Mouse (Mus musculus) ES-E14 (cell line): ENCODE measurements around the gene Dapk2. TPM values are rescaled to one million over a fixed set of nuclear protein-coding genes. Genes with fewer than 3 reads are reported as not detected.
A peak's percentile ranks its signal among the peaks of the same experiment; 100 is the strongest.

Experiments used
- DNase-seq: peaks from one replicate; pipeline ENCODE4 v3.0.0-alpha.2; 2013; ENCODE audit warnings: low read depth, low spot score
- H3K27ac ChIP-seq: 2 replicates; pipeline ENCODE4 v1.5.1; 2012; ENCODE audit warnings: low read depth, mild to moderate bottlenecking, low read length, moderate library complexity, mixed read lengths; ENCODE audit not compliant: poor library complexity, insufficient read depth, severe bottlenecking
- H3K36me3 ChIP-seq: 2 replicates; pipeline ENCODE4 v1.6.1; 2012; ENCODE audit warnings: mild to moderate bottlenecking, low read length, moderate library complexity, mixed read lengths; ENCODE audit not compliant: control insufficient read depth, poor library complexity, insufficient read depth, severe bottlenecking
- H3K4me1 ChIP-seq, 2 experiments: fragments of 150-350 bp in 1 of 2; sonication (generic) in 1 of 2; 2 replicates each; pipeline ENCODE4 v1.6.1; 2012; ENCODE audit warnings: low read length in 2 of 2, mild to moderate bottlenecking in 1 of 2, mixed read lengths in 1 of 2; ENCODE audit not compliant: control insufficient read depth in 2 of 2, insufficient read depth in 2 of 2, poor library complexity in 1 of 2
- H3K4me3 ChIP-seq, 2 experiments: fragments of 150-350 bp in 1 of 2; sonication (generic) in 1 of 2; 2 replicates each; pipeline ENCODE4 v1.5.1; 2012; ENCODE audit warnings: low read length in 2 of 2, low read depth in 1 of 2, mild to moderate bottlenecking in 1 of 2, mixed read lengths in 1 of 2; ENCODE audit not compliant: insufficient read depth in 1 of 2, poor library complexity in 1 of 2, severe bottlenecking in 1 of 2
- H3K9ac ChIP-seq: 2 replicates; pipeline ENCODE4 v1.6.1; 2012; ENCODE audit warnings: low read depth, mild to moderate bottlenecking, low read length, mixed read lengths; ENCODE audit not compliant: poor library complexity, insufficient read depth, severe bottlenecking
- H3K9me3 ChIP-seq: fragments of 150-350 bp; sonication (generic); 2 replicates; pipeline ENCODE4 v1.6.1; 2012; ENCODE audit warnings: low read depth, mild to moderate bottlenecking, low read length; ENCODE audit not compliant: control insufficient read depth, insufficient read depth
- CHD2 ChIP-seq: IDR thresholded peaks from 2 replicates; pipeline ENCODE4 v1.6.1; 2014; ENCODE audit warnings: mild to moderate bottlenecking, low read depth, low read length, inconsistent platforms
- HCFC1 ChIP-seq: IDR thresholded peaks from 2 replicates; pipeline ENCODE4 v1.6.1; 2012; ENCODE audit warnings: low read length, inconsistent platforms, borderline replicate concordance; ENCODE audit not compliant: insufficient read depth
- MAFK ChIP-seq: IDR thresholded peaks from 2 replicates; pipeline ENCODE4 v1.6.1; 2014; ENCODE audit warnings: mild to moderate bottlenecking, low read depth, low read length, inconsistent platforms; ENCODE audit not compliant: insufficient read depth
- ZC3H11A ChIP-seq: IDR thresholded peaks from 2 replicates; pipeline ENCODE4 v1.6.1; 2012; ENCODE audit warnings: low read depth, mild to moderate bottlenecking, inconsistent platforms, low read length, borderline replicate concordance
- ZNF384 ChIP-seq: IDR thresholded peaks from 2 replicates; pipeline ENCODE4 v1.6.1; 2012; ENCODE audit warnings: low read depth, low read length, inconsistent platforms
- in situ Hi-C, 2 experiments: fragments of 600-800 bp; cut with MboI; formaldehyde crosslinking; loops; one replicate each; pipeline ENCODE4 v1.15.1; 2025; ENCODE audit warnings: low sequenced_read_pairs in 2 of 2, inconsistent platforms in 1 of 2; ENCODE audit not compliant: unreplicated experiment in 2 of 2
- total RNA-seq: library from RNA; depleted of rRNA; stranded (reverse); fragments of 300-350 nt; gene quantifications from 2 replicates; pipeline ENCODE4 v1.2.3, GENCODE M21; 2012

Dapk2 gene
- total RNA-seq, 1 experiment, result 1.2 TPM

DNA sequence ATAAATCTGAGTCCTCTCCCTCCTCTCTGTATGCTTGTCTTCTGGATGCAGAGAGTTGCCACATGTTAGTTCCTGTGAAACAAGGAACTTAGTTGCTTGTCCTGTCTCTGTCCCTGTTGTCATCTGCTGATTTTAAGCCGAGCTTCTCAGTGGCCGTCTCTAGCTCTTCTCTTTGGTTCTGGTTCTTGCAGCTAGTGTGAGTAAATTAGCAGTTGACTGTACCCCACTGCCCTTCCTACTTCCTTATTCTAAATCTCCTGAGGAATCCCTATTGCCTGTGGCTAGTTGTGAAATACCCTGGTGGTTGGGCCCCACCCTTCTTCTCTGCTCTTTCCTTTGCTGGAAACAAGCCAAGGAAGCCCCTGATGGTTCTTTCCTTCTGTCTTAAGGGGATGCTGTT, 26.6 kb upstream of the Dapk2 start:
- H3K4me3 ChIP-seq, result no peak overlapping the region
- no peaks in the 10 kb centered on the region for H3K9me3 ChIP-seq
- in situ Hi-C loops, result no loop called here
- no peak overlapping the region for H3K27ac ChIP-seq
- no peak for DNase-seq
- no peak overlapping the region for H3K9ac ChIP-seq
- TF ChIP-seq MAFK (no peak), HCFC1 (no peak), ZNF384 (no peak), CHD2 (no peak), ZC3H11A (no peak)
- peaks cover 8% of the 10 kb centered on the region for H3K36me3 ChIP-seq
- no peaks in the 10 kb centered on the region for H3K4me1 ChIP-seq

DNA sequence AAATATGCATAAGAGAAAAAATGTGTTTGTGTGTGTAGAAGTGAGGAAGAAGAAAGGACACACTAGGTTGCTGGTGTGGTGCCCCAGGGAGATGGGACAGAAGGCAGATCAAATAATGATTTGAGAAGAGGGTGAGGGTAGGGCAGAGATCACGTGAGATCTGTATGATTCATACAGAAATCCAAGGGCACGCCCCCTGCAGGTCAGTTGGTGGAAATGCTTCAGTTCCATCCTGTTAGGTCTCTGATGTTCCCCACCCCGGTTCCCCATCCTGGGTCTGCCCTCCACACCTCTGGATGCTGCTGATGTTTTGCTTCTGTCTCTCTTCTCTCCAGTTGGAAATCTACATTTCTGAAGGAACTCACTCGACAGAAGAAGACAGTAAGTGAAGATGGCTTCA, 22.1 kb upstream of the Dapk2 start:
- no peak overlapping the region for H3K27ac ChIP-seq
- no peak for DNase-seq

DNA sequence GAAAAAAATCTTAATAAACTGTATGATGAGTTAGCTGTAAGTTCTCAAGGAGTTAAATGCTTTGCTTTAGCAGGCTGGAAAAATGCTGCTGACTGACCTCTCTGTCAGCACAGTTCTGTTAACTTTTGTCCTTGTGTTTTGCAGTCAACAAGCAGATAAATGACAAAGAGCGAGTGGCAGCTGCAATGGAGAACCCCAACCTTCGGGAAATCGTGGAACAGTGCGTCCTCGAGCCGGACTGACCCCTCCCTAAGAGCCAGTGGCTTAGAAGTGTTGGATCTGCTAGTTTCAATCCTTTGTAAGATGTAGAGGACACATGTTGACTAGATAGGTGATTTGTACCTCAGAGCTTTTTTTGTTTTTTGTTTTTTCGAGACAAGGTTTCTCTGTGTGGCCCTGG, 19.8 kb upstream of the Dapk2 start:
- Histone ChIP-seq H3K9me3 (no peaks in the 10 kb centered on the region), H3K9ac (no peak overlapping the region), H3K4me3 (no peak overlapping the region), H3K4me1 (no peaks in the 10 kb centered on the region), H3K36me3 (peaks cover 20% of the 10 kb centered on the region), H3K27ac (no peak overlapping the region)
- in situ Hi-C loops, result no loop called here
- no peak for TF ChIP-seq HCFC1
- no peak for TF ChIP-seq ZNF384
- TF ChIP-seq ZC3H11A, result no peak
- TF ChIP-seq CHD2, result no peak
- no peak for TF ChIP-seq MAFK
- DNase-seq, result no peak

More for the DNA sequence above, 22.1 kb upstream of the Dapk2 start:
- in situ Hi-C loops, result no loop called here
- no peak for TF ChIP-seq MAFK
- TF ChIP-seq ZC3H11A, result no peak
- no peak for TF ChIP-seq ZNF384
- TF ChIP-seq HCFC1, result no peak
- TF ChIP-seq CHD2, result no peak
- Histone ChIP-seq H3K4me1 (no peaks in the 10 kb centered on the region), H3K4me3 (no peak overlapping the region), H3K36me3 (peaks cover 22% of the 10 kb centered on the region), H3K9ac (no peak overlapping the region), H3K9me3 (no peaks in the 10 kb centered on the region)

DNA sequence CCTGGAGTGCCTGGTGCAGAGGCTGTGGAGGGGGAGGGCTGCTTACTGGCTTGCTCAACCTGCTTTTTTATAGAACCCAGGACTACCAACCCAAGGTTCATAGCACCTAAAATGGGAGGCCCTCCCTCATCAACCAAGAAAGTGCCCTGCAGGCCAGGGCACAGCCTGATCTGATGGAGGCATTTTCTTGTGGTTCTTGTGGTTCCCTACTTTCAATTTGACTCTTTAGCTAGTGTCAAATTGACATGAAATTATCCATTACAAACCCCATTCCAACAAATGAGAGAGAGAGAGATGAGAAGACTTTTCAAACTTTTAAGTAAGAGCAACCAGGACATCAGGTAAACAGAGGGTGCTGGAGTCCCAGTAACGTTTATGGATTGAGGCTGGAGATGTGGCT, 15.8 kb upstream of the Dapk2 start:
- no peak for DNase-seq
- in situ Hi-C loops, result no loop called here
- H3K9ac ChIP-seq, result no peak overlapping the region
- no peak overlapping the region for H3K27ac ChIP-seq
- TF ChIP-seq MAFK (no peak), HCFC1 (no peak), ZC3H11A (no peak), ZNF384 (no peak), CHD2 (no peak)
- no peaks in the 10 kb centered on the region for H3K9me3 ChIP-seq
- H3K4me3 ChIP-seq, result no peak overlapping the region
- H3K4me1 ChIP-seq, result no peaks in the 10 kb centered on the region
- H3K36me3 ChIP-seq, result peaks cover 12% of the 10 kb centered on the region

DNA sequence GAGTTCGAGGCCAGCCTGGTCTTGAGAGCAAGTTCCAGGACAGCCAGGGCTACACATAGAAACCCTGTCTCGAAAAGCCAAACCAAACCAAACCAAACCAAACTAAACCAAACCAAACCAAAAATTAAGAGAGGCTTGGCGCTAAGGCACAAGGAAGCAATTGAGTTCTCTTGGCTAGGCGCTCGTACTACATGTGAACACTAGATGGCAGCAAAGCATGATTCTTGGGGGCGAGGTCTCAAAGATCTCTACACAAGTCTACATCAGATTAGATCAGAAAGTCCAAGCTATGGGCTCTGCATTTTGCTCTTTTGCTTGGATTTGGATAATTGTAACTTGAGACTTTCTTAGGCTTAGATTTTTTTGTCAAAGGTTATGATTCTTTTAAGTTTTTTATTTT, 13.8 kb upstream of the Dapk2 start:
- Histone ChIP-seq H3K9ac (no peak overlapping the region), H3K9me3 (no peaks in the 10 kb centered on the region), H3K27ac (no peak overlapping the region), H3K36me3 (peaks cover 10% of the 10 kb centered on the region; the same call in 1 of the 2 replicates), H3K4me3 (no peak overlapping the region), H3K4me1 (no peaks in the 10 kb centered on the region)
- peak; percentile 81 for TF ChIP-seq ZC3H11A
- no peak for TF ChIP-seq ZNF384
- TF ChIP-seq HCFC1, result no peak
- no peak for TF ChIP-seq MAFK
- no peak for TF ChIP-seq CHD2
- peak; percentile 66 for DNase-seq
- in situ Hi-C loops, result no loop called here
